Mouse (Mus musculus): ENCODE results near the gene Strada.
A peak's percentile ranks its signal among the peaks of the same experiment; 100 is the strongest.

Strada gene

DNA sequence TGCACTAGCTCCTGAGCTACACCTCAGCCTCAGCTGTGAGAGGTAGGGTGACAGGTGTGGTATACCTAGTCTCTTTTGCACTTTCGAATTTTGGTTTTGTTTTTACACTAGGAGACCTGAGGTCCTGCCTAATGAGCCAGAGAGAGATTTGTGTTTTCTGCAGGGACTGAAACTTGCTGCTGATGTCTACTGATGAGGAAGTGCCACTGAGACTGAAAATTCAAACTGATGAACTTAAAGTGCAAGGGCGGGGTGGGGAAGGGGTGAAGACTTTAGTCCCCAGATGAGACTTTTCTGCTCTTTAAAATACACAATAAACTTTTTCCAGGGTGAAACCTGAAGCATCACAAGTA lies 21.5 kb downstream of the Strada start:
- DNase-seq = no peak

- DNase-seq = peak; percentile 85
Measured at GRCm38 (mm10) chr11:106179711-106180448, 22.1 kb downstream of the Strada start.

DNA sequence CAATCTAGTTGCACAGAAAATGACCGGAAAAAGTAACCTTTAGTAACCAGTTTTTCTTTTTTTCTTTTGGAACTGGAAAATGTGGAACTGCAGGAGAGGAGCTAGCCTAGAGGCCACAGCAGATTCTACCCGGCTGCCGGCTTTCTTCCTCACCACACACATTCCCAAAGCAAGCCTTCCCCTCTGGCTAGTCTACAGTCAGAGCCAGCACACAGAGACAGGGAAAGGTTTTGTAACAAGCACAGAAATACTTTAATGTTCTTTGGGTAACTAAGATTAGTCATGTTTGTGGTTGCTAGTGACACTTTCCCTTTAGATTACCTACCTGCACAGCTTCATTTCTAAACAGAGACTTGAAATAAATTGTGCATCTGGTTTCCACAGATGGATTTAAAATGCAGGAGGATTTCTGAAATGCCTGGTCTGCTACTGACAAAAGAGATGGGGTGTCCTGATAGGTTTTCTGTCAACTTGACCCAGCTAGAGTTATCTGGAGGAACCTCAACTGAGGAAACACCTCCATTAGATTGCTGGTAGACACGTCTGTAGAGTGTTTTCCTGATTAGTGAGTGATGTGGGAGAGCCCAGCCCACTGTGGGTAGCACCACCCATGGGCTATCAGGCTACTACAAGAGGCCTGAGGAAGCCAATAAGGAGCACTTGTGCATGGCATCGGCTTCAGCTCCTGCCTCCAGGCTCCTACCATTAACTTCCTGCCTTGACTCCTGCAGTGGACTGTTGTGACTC lies 23.8 kb downstream of the Strada start:
- no peak for DNase-seq

GRCm38 (mm10) chr11:106176372-106176771 lies 25.6 kb downstream of the Strada start:
- no peak for DNase-seq

GRCm38 (mm10) chr11:106175081-106175480 lies 26.9 kb downstream of the Strada start:
- peak; percentile 75 for DNase-seq

GRCm38 (mm10) chr11:106174372-106174771 lies 27.6 kb downstream of the Strada start:
- peak; percentile 77 for DNase-seq

- DNase-seq = no peak
Measured at GRCm38 (mm10) chr11:106173228-106173627, 28.7 kb downstream of the Strada start.

DNA sequence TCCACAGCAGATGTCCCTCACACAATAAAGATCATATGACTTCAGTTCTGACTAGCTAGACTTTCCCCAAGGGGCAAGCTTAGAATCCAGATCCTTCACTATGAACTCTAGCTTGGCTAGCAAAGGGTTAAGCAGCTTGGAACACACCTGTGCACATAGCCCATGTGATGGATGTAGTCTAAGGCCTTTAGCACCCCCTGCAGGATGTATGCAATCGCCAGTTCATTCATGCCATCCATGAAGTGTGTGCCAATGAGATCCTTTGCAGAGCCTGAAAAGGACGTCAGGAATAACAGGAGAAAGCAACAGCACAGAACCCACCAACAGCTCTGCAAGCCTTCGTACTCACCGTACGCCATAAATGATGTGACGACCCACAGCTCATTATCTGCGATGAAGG lies 31.2 kb downstream of the Strada start:
- no peak for DNase-seq

DNA sequence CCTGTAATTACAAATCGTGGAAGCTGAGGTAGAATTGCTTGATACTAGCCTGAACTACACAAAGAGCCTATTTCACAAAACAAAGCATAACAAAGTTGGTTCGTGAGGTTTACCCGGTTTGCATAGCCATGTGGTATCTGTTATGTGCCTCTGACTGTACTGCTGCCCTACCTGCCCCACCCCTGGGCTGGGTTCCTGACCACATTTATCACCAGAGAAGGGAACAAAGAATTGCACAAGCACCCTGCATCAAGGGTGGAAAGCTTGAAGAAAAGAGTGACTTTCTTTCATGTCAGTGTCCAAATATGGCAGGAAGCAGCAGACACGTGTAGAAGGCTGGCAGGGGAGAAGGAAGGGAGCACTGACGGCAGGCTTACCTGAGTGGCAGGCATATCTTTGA lies 34.5 kb downstream of the Strada start:
- DNase-seq = no peak

DNA sequence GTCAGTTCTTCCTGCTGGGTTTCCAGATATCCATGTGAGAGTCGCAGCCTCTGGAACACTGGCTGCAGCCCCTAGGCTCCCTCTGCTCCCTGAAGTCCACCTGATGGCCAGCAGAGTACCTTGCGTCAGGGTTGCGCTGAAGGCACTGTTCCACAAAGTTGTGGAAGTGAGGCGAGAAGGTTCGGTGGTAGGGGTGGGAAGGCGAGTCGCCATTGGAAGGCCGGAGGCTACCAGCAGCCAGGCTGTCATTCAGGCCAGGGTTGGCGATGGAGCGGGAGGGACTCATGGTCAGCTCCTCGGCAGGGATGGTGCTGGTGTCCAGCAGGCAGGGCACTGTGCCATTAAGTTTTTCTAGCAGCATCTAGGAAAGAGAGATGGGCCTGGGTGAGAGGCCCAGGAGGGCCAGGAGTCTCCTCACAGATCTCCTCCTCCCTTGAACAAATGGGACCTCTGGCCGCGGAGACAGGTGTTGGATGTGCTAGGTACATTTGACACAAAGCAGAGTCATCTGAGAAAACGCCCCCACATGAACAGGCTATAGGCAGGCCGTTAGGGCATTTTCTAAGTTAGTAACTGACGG lies 37.3 kb downstream of the Strada start:
- no peak for DNase-seq

DNA sequence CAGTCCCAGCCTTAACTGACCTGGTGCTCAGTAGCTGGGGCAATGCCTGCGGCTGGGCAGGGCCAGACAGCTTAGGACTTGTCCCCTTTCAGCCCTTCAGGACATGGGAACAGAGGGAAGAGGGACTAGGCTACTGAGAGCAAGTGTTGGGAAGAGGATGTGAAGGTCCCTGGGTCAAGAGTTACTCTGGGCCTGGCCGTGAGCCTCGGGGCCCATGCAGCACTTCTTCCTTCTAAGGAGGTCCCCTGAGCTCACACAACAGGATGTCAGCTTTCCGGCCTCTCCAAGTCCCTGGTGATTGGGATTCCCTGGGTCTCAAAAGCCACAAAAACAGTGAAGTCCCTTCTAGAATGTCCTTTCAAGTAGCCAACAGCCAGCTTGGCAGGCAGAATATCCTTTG lies 38.4 kb downstream of the Strada start:
- no peak for DNase-seq

DNA sequence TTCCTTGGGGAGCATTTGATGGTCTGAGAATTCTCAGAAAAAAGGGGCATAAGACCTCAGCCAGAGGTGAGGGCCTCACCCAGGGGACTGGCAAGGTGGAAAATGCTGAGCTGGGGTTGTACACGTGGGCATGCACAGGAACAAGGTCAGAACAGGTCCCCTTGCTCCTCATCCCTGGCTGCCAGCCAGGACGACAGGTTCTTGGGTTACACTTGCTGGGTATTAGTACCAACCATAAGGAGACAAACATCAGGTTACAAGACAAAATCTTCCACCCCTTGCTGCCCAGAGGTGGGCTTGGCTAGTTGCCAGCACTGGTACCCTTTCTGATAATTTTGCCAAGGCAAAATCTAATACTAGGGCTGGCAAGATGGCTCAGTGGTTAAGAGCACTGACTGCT lies 39.7 kb downstream of the Strada start:
- peak; percentile 70 for DNase-seq

- DNase-seq = peak; percentile 84
Measured at GRCm38 (mm10) chr11:106160841-106161721, 40.9 kb downstream of the Strada start, which contains the start of the genes Gm10840 and Limd2. TSS of gene Gm10840 (plus strand) at chr11:106160850. TSS of gene Limd2 (minus strand) at chr11:106160860.

GRCm38 (mm10) chr11:106159921-106160840 lies 41.8 kb downstream of the Strada start:
- DNase-seq = peak; percentile 88

GRCm38 (mm10) chr11:106159216-106159920 lies 42.6 kb downstream of the Strada start:
- DNase-seq = peak; percentile 83

DNA sequence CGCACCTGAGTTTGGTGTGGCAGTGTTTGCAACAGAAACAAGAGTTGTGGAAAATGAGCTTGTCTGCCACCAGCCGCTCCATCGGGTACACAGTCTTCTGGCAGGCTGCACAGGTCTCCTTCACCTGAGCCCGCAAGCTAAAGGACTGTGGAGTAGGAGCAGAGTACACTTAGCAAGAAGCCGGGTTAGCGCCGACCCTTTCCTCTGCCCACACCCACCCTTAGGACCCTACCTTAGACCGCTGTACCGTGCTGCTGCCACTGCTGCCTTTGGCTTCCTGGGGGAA lies 43.1 kb downstream of the Strada start:
- no peak for DNase-seq

DNA sequence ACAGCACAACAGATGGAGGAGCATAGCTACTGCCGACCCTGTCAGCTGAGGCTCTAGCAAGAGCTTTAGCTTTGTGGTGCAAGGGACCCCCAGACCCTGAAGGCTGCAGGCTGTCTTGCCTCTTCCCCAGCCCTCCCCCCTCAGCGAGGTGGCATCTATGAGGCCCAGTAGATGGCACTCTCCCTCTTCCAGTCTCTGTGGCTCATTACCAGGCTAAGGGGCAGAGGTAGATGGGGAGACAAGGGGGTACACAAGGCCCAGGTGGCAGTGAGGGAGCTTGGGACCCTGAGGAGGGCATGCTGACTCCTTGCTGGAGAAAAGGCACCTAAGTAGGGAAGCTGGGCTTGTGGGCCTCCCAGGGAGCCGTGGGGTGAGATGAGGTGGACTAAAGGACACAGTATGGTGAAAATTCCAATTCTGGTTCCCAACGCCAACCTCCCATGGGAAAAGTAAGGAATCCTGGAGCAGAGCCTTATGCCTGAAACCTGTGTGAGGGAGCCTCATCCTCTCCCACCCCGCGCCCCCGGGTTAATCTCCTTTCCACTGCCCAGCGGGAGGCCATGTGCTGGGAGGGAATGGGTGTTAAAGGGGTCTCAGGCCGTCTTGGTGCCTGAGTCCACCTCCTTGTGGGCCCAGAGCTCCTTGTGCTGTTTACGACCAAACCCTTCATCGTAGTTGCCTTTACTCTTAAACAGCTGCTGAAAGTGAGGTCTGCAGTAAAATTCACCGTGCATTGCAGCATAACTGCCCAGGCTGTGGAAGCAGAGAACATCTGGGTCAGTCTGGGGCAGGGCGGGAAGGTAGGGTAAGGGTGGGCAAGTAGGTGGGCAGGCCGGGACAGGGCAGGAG lies 43.7 kb downstream of the Strada start:
- peak; percentile 63 for DNase-seq

GRCm38 (mm10) chr11:106157154-106157553 lies 44.8 kb downstream of the Strada start:
- no peak for DNase-seq

- DNase-seq = no peak
Measured at GRCm38 (mm10) chr11:106156257-106156656, 45.7 kb downstream of the Strada start.

DNA sequence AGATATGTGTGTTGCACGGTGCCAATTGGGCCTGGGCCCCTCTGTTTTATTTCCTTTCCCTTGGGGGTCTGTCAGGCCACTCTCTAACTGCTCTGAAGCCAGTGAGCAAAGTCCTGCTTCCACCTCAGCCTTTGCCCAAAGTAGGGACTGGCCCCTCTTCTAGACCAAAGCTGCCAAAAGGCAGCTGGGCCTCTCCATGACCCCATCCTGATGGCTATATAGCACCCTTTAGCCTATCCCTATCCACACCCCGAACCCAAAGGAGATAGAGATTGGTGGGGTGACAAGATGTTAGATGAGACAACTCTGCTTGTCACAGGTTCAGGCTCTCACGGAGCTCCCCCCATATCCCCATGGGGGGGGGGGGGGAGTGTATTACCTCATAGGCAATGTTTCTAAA lies 46.2 kb downstream of the Strada start:
- no peak for DNase-seq

All from cerebellum, adult 11-12 months (tissue).